Mouse (Mus musculus): ENCODE data around the gene Fgf12.
A peak's percentile ranks its signal among the peaks of the same experiment; 100 is the strongest.

Gene Fgf12

GRCm38 (mm10) chr16:28614412-28614811, 138.5 kb downstream of the Fgf12 start:
- no peak for DNase-seq (ENCODE audit: inconsistent age in 2 of 2, low spot score in 1 of 2)

- peak; percentile 9 to 60 for DNase-seq (ENCODE audit: inconsistent age in 2 of 2, low spot score in 1 of 2)
These were observed 141.9 kb downstream of the Fgf12 start for GRCm38 (mm10) chr16:28610940-28611339.

GRCm38 (mm10) chr16:28603155-28603554, 149.7 kb downstream of the Fgf12 start:
- no peak for DNase-seq (ENCODE audit: inconsistent age in 2 of 2, low spot score in 1 of 2)

- DNase-seq (ENCODE audit: inconsistent age in 2 of 2, low spot score in 1 of 2): no peak
These were observed 151.1 kb downstream of the Fgf12 start for GRCm38 (mm10) chr16:28601723-28602122.

GRCm38 (mm10) chr16:28596112-28596511, 156.8 kb downstream of the Fgf12 start:
- DNase-seq (ENCODE audit: inconsistent age in 2 of 2, low spot score in 1 of 2): no peak

GRCm38 (mm10) chr16:28593075-28593915, 159.6 kb downstream of the Fgf12 start:
- DNase-seq (ENCODE audit: inconsistent age in 2 of 2, low spot score in 1 of 2): peak; percentile 56 to 85

- DNase-seq (ENCODE audit: inconsistent age in 2 of 2, low spot score in 1 of 2): no peak
These were observed 160.4 kb downstream of the Fgf12 start for GRCm38 (mm10) chr16:28592466-28592865.

- DNase-seq (ENCODE audit: inconsistent age in 2 of 2, low spot score in 1 of 2): no peak
These were observed 161.3 kb downstream of the Fgf12 start for GRCm38 (mm10) chr16:28591583-28591982.

GRCm38 (mm10) chr16:28572212-28572611, 180.7 kb downstream of the Fgf12 start:
- no peak for DNase-seq (ENCODE audit: inconsistent age in 2 of 2, low spot score in 1 of 2)

GRCm38 (mm10) chr16:28564716-28565217, 188.1 kb downstream of the Fgf12 start:
- DNase-seq (ENCODE audit: inconsistent age in 2 of 2, low spot score in 1 of 2): no peak

- DNase-seq (ENCODE audit: inconsistent age in 2 of 2, low spot score in 1 of 2): peak; percentile 18 to 74
These were observed 188.7 kb downstream of the Fgf12 start for GRCm38 (mm10) chr16:28564075-28564715.

GRCm38 (mm10) chr16:28562847-28563246, 190.0 kb downstream of the Fgf12 start:
- DNase-seq (ENCODE audit: inconsistent age in 2 of 2, low spot score in 1 of 2): no peak

GRCm38 (mm10) chr16:28555219-28555618, 197.6 kb downstream of the Fgf12 start:
- DNase-seq (ENCODE audit: inconsistent age in 2 of 2, low spot score in 1 of 2): no peak

- no peak for DNase-seq (ENCODE audit: inconsistent age in 2 of 2, low spot score in 1 of 2)
These were observed 213.4 kb downstream of the Fgf12 start for GRCm38 (mm10) chr16:28539423-28539822.

GRCm38 (mm10) chr16:28517596-28518524, 235.0 kb downstream of the Fgf12 start:
- peak; percentile 72 to 92 for DNase-seq (ENCODE audit: inconsistent age in 2 of 2, low spot score in 1 of 2)

- peak in 1 of 2 experiments; percentile 33 for DNase-seq (ENCODE audit: inconsistent age in 2 of 2, low spot score in 1 of 2)
These were observed 240.4 kb downstream of the Fgf12 start for GRCm38 (mm10) chr16:28512446-28512845.

GRCm38 (mm10) chr16:28511413-28511812, 241.5 kb downstream of the Fgf12 start:
- DNase-seq (ENCODE audit: inconsistent age in 2 of 2, low spot score in 1 of 2): no peak

GRCm38 (mm10) chr16:28497971-28498607, 254.8 kb downstream of the Fgf12 start:
- no peak for DNase-seq (ENCODE audit: inconsistent age in 2 of 2, low spot score in 1 of 2)

GRCm38 (mm10) chr16:28491711-28492110, 261.2 kb downstream of the Fgf12 start:
- no peak for DNase-seq (ENCODE audit: inconsistent age in 2 of 2, low spot score in 1 of 2)

GRCm38 (mm10) chr16:28490515-28490914, 262.4 kb downstream of the Fgf12 start:
- DNase-seq (ENCODE audit: inconsistent age in 2 of 2, low spot score in 1 of 2): peak; percentile 56 to 89
